In the genomic region with DNA sequence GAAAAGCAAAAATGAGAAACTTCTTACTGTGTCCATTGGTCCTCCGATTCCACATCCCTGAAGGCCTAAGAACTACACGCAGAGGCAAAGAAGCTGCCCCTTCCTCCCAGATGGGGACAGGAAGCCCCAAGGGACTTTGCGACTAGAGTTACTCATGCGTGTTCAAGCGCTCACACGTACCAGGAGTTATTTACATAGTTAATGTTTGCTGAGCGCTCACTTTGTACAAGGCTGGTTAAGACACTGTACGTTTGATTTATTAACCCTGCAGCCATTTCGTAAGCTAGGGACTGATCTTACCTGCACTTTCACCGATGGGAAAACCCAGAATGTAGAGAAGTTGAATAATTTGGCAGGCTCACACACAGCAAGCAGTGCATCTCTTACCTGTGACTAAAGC, we compare ENCODE assay signal across 16 mouse cellular contexts.
A peak's percentile ranks its signal among the peaks of the same experiment; 100 is the strongest.
DNase-seq lines count a peak whose midpoint lies in the region; ATAC-seq and TF ChIP-seq lines count a peak whose summit lies in the region.
"Had no signal": no experiment of that assay in that cellular context is flagged by ENCODE, and none has a peak within 500 bp of the region (broad histone marks: within the 10 kb centered on the region; RNA-seq: fewer than 3 reads in every experiment).

No protein-coding gene starts in this region.

- H3K27me3 ChIP-seq in liver, embryonic 14.5 days (ENCODE audit: control insufficient read depth, insufficient read depth, low read length), result no peaks in the 10 kb centered on the region
- H3K27me3 ChIP-seq in CH12.LX (replicated peaks), result peaks cover 1% of the 10 kb centered on the region
- H3K27me3 ChIP-seq in kidney, embryonic 14.5 days (ENCODE audit: control insufficient read depth, insufficient read depth, low read length), result 0 out of 2 replicates have a peak, but pooled peaks cover 4% of the 10 kb centered on the region
- no peaks in the 10 kb centered on the region for H3K27me3 ChIP-seq in limb, embryonic 12.5 days
- H3K27me3 ChIP-seq: midbrain, embryonic 15.5 days had no signal

- dilution Hi-C loops in CH12.LX (cut with MboI; ENCODE audit: extremely low pct_ligation_motif_present, extremely low pct_unique_long_range_greater_than_20kb, low sequenced_read_pairs), result no loop called here

- peak in 1 of 3 experiments; percentile 7 for DNase-seq in liver, embryonic 14.5 days (ENCODE audit: low read depth in 3 of 3, low spot score in 3 of 3)
- DNase-seq in liver, result no peak
- DNase-seq in CH12.LX (ENCODE audit: extremely low read depth), result peak; percentile 53
- no peak for DNase-seq in right cerebral cortex, postnatal 10 days (ENCODE audit: low spot score in 2 of 2)
- DNase-seq in ovary, postnatal 36 days (ENCODE audit: low spot score), result no peak
- no peak for DNase-seq in left cerebral cortex, postnatal 4 days
- DNase-seq: adrenal gland, postnatal 10 days; cerebellum, adult 9-10 months; embryo, embryonic 11 days; forebrain, postnatal 0 days; gastrocnemius, postnatal 36 days had no signal

- in situ Hi-C loops in CH12.LX (cut with MboI; ENCODE audit: low pct_ligation_motif_present, low pct_unique_long_range_greater_than_20kb, low sequenced_read_pairs), result no loop called here

- WGBS in liver, embryonic 14.5 days (ENCODE audit: insufficient replicate concordance), result 67% methylated on average over 10 of the region's 10 CpGs
- 50% methylated on average over 10 of the region's 10 CpGs for WGBS in kidney, embryonic 14.5 days
- 74% methylated on average over 10 of the region's 10 CpGs for WGBS in limb, embryonic 12.5 days

- TF ChIP-seq POLR2A in CH12.LX (IDR thresholded peaks at IDR 0.05; ENCODE audit: low read depth, low read length), result no peak

- intact Hi-C loops in left cerebral cortex, postnatal 4 days (cut with DNase I), result no loop called here

- no peak for TF ChIP-seq CTCF in liver, embryonic 14.5 days (IDR thresholded peaks at IDR 0.05; ENCODE audit: low read depth)
- no peak for TF ChIP-seq CTCF in CH12.LX (conservative IDR thresholded peaks at IDR 0.05 in 1 of 2, IDR thresholded peaks at IDR 0.05 in 1 of 2; ENCODE audit: low read depth in 2 of 2, low read length in 2 of 2)

- no peaks in the 10 kb centered on the region for H3K36me3 ChIP-seq in liver, embryonic 14.5 days (replicated peaks; ENCODE audit: control insufficient read depth, insufficient read depth, low read depth)
- no peaks in the 10 kb centered on the region for H3K36me3 ChIP-seq in CH12.LX (replicated peaks in 1 of 2; ENCODE audit: control insufficient read depth in 1 of 2, insufficient read depth in 1 of 2, low read length in 1 of 2)
- no peaks in the 10 kb centered on the region for H3K36me3 ChIP-seq in kidney, embryonic 14.5 days (ENCODE audit: control insufficient read depth, insufficient read depth, low read length)
- no peaks in the 10 kb centered on the region for H3K36me3 ChIP-seq in limb, embryonic 12.5 days
- H3K36me3 ChIP-seq: midbrain, embryonic 15.5 days had no signal

- no peak overlapping the region for H3K27ac ChIP-seq in liver, embryonic 14.5 days
- H3K27ac ChIP-seq in CH12.LX (ENCODE audit: insufficient read depth, low read depth), result no peak overlapping the region
- peak overlapping the region; percentile 51; the same call in 1 of the 2 replicates for H3K27ac ChIP-seq in kidney, embryonic 14.5 days (ENCODE audit: low read depth, low read length)
- H3K27ac ChIP-seq in limb, embryonic 12.5 days, result peak overlapping the region; percentile 46
- H3K27ac ChIP-seq: macrophage; midbrain, embryonic 15.5 days had no signal

- H3K4me2 ChIP-seq in liver, embryonic 14.5 days (ENCODE audit: low read depth), result no peak overlapping the region
- no peak overlapping the region for H3K4me2 ChIP-seq in CH12.LX (ENCODE audit: insufficient read depth, low read depth, poor library complexity, severe bottlenecking)
- H3K4me2 ChIP-seq in kidney, embryonic 14.5 days (replicated peaks; ENCODE audit: low read depth, low read length), result peak overlapping the region; percentile 17
- H3K4me2 ChIP-seq in limb, embryonic 12.5 days, result no peak overlapping the region
- H3K4me2 ChIP-seq: midbrain, embryonic 15.5 days had no signal

- no peak for TF ChIP-seq RAD21 in CH12.LX (IDR thresholded peaks at IDR 0.05; ENCODE audit: low read depth, low read length)

- no peak for TF ChIP-seq EP300 in liver, embryonic 14.5 days (IDR thresholded peaks at IDR 0.05; ENCODE audit: low read depth)
- TF ChIP-seq EP300 in CH12.LX (IDR thresholded peaks at IDR 0.05; ENCODE audit: low read length), result no peak

- no peaks in the 10 kb centered on the region for H3K79me2 ChIP-seq in CH12.LX (replicated peaks; ENCODE audit: control insufficient read depth, extremely low read depth, insufficient read depth, poor library complexity, severe bottlenecking)

- no peaks in the 10 kb centered on the region for H3K9me3 ChIP-seq in liver, embryonic 14.5 days (ENCODE audit: control insufficient read depth, low read length)
- no peaks in the 10 kb centered on the region for H3K9me3 ChIP-seq in CH12.LX (replicated peaks; ENCODE audit: low read length)
- H3K9me3 ChIP-seq in kidney, embryonic 14.5 days (ENCODE audit: control insufficient read depth, low read length), result peaks cover 6% of the 10 kb centered on the region; the same call in 1 of the 2 replicates
- no peaks in the 10 kb centered on the region for H3K9me3 ChIP-seq in limb, embryonic 12.5 days
- H3K9me3 ChIP-seq: midbrain, embryonic 15.5 days had no signal

- H3K4me3 ChIP-seq in liver, embryonic 14.5 days (ENCODE audit: insufficient read depth in 1 of 2, low read depth in 2 of 2, low read length in 2 of 2), result no peak overlapping the region
- no peak overlapping the region for H3K4me3 ChIP-seq in CH12.LX (replicated peaks in 1 of 3; ENCODE audit: low read depth in 2 of 3, low read length in 2 of 3, poor library complexity in 1 of 3)
- no peak overlapping the region for H3K4me3 ChIP-seq in kidney, embryonic 14.5 days (ENCODE audit: low read length)
- no peak overlapping the region for H3K4me3 ChIP-seq in limb, embryonic 12.5 days (replicated peaks)
- H3K4me3 ChIP-seq: erythroblast, embryonic 14.5 days; midbrain, embryonic 15.5 days had no signal

- no peaks in the 10 kb centered on the region for H3K4me1 ChIP-seq in liver, embryonic 14.5 days (replicated peaks; ENCODE audit: control insufficient read depth in 2 of 2, insufficient read depth in 2 of 2, low read length in 1 of 2)
- peaks cover 0 to 16% of the 10 kb centered on the region in 2 experiments; a peak in 2 of 4 replicates for H3K4me1 ChIP-seq in CH12.LX (ENCODE audit: control insufficient read depth in 1 of 2, insufficient read depth in 2 of 2)
- H3K4me1 ChIP-seq in kidney, embryonic 14.5 days (ENCODE audit: control insufficient read depth, insufficient read depth, low read length), result peaks cover 12% of the 10 kb centered on the region
- peaks cover 39% of the 10 kb centered on the region for H3K4me1 ChIP-seq in limb, embryonic 12.5 days (replicated peaks)

- H3K9ac ChIP-seq in liver, embryonic 14.5 days (replicated peaks), result no peak overlapping the region
- no peak overlapping the region for H3K9ac ChIP-seq in CH12.LX (ENCODE audit: insufficient read depth, low read depth)
- H3K9ac ChIP-seq in kidney, embryonic 14.5 days (ENCODE audit: low read depth, low read length), result no peak overlapping the region
- no peak overlapping the region for H3K9ac ChIP-seq in limb, embryonic 12.5 days (replicated peaks)
- H3K9ac ChIP-seq: forebrain, postnatal 0 days; midbrain, embryonic 15.5 days had no signal

- peak; percentile 35; the same call in 1 of the 2 replicates for ATAC-seq in liver, embryonic 14.5 days (ENCODE audit: insufficient read depth)
- peak; percentile 81 for ATAC-seq in kidney, embryonic 14.5 days (ENCODE audit: low FRiP score, low TSS enrichment)
- ATAC-seq in limb, embryonic 12.5 days (ENCODE audit: insufficient number of reproducible peaks, insufficient read depth, low FRiP score, low TSS enrichment, low read depth), result no peak
- ATAC-seq: forebrain, postnatal 0 days; midbrain, embryonic 15.5 days had no signal

TF ChIP-seq in CH12.LX, 34 proteins besides CTCF, POLR2A, EP300 and RAD21:
- TF ChIP-seq RCOR1 (conservative IDR thresholded peaks at IDR 0.05; ENCODE audit: low read depth, low read length) (no peak), USF2 (conservative IDR thresholded peaks at IDR 0.05; ENCODE audit: low read depth, low read length) (no peak), MAX (IDR thresholded peaks at IDR 0.05; ENCODE audit: low read length) (no peak), UBTF (IDR thresholded peaks at IDR 0.05; ENCODE audit: low read depth, low read length) (no peak), ETS1 (conservative IDR thresholded peaks at IDR 0.05; ENCODE audit: low read depth, low read length) (no peak), GABPA (IDR thresholded peaks at IDR 0.05; ENCODE audit: insufficient replicate concordance, low read depth, low read length) (no peak), HCFC1 (IDR thresholded peaks at IDR 0.05; ENCODE audit: low read depth, low read length) (no peak), MAFK (IDR thresholded peaks at IDR 0.05; ENCODE audit: insufficient replicate concordance, low read length) (no peak), BHLHE40 (IDR thresholded peaks at IDR 0.05; ENCODE audit: low read depth, low read length) (peak; percentile 70)

Comparison
In these comparisons a context has a peak if more than half of its experiments do, and no peak if none do; other contexts are left out.
1. H3K27ac ChIP-seq: peak in kidney, embryonic 14.5 days (single experiment) and limb, embryonic 12.5 days (single experiment); none in liver, embryonic 14.5 days (single experiment) and CH12.LX (single experiment).